Mouse (Mus musculus) liver, embryonic 14.5 days (tissue): Measurements from ENCODE around the gene Lipc. TPM values are rescaled to one million over a fixed set of nuclear protein-coding genes. Genes with fewer than 3 reads are reported as not detected.

Source experiments
- ATAC-seq: fragments of 200-750 bp; cut with Nextera tagmentation; 2 replicates; pipeline ENCODE4 v1.8.0; 2017; ENCODE audit warnings: moderate number of reproducible peaks, mild to moderate bottlenecking, moderate library complexity; ENCODE audit not compliant: insufficient read depth
- DNase-seq, 3 experiments: peaks; one replicate each; pipeline ENCODE4 v3.0.0-alpha.2; 2012 to 2013; ENCODE audit warnings: low read depth in 3 of 3, low spot score in 3 of 3
- H3K27ac ChIP-seq: fragments of 300-500 bp; sonication (generic); 2 replicates; pipeline ENCODE4 v1.5.1; 2014; ENCODE audit warnings: moderate library complexity, mild to moderate bottlenecking, control low read depth, inconsistent platforms
- H3K27me3 ChIP-seq: fragments of 300-500 bp; sonication (generic); 2 replicates; pipeline ENCODE4 v1.6.1; 2014; ENCODE audit warnings: mild to moderate bottlenecking, low read length, moderate library complexity; ENCODE audit not compliant: control insufficient read depth, insufficient read depth
- H3K36me3 ChIP-seq: fragments of 300-500 bp; sonication (generic); replicated peaks from 2 replicates; pipeline ENCODE4 v1.6.1; 2014; ENCODE audit warnings: low read depth; ENCODE audit not compliant: control insufficient read depth, insufficient read depth
- H3K4me1 ChIP-seq, 2 experiments: fragments of 200-500 bp in 1 of 2; fragments of 300-500 bp in 1 of 2; sonication (generic) in 1 of 2; replicated peaks; 2 replicates each; pipeline ENCODE4 v1.6.1; 2012 to 2014; ENCODE audit warnings: antibody characterized with exemption in 1 of 2, inconsistent platforms in 1 of 2, low read length in 1 of 2; ENCODE audit not compliant: control insufficient read depth in 2 of 2, insufficient read depth in 2 of 2
- H3K4me2 ChIP-seq: fragments of 300-500 bp; sonication (generic); 2 replicates; pipeline ENCODE4 v1.6.1; 2014; ENCODE audit warnings: low read depth, mild to moderate bottlenecking, control low read depth, moderate library complexity
- H3K4me3 ChIP-seq, 2 experiments: fragments of 200-500 bp in 1 of 2; fragments of 300-500 bp in 1 of 2; sonication (generic) in 1 of 2; 2 replicates each; pipeline ENCODE4 v1.5.1; 2012 to 2014; ENCODE audit warnings: low read depth in 2 of 2, low read length in 2 of 2, mild to moderate bottlenecking in 2 of 2, control low read depth in 1 of 2, inconsistent platforms in 1 of 2, moderate library complexity in 1 of 2; ENCODE audit not compliant: insufficient read depth in 1 of 2
- H3K9ac ChIP-seq: fragments of 300-500 bp; sonication (generic); replicated peaks from 2 replicates; pipeline ENCODE4 v1.6.1; 2014; ENCODE audit warnings: mild to moderate bottlenecking, control low read depth, moderate library complexity
- H3K9me3 ChIP-seq: fragments of 300-500 bp; sonication (generic); 2 replicates; pipeline ENCODE4 v1.6.1; 2016; ENCODE audit warnings: low read length, mixed read lengths; ENCODE audit not compliant: control insufficient read depth
- CTCF ChIP-seq: IDR thresholded peaks from 2 replicates; pipeline ENCODE4 v1.5.1; 2016; ENCODE audit warnings: antibody characterized with exemption, low read depth, control low read depth
- EP300 ChIP-seq: IDR thresholded peaks from 2 replicates; pipeline ENCODE4 v1.6.1; 2016; ENCODE audit warnings: antibody characterized with exemption, low read depth
- WGBS: fragments of 180-500 bp; shearing (Covaris S2); extraction: QIAGEN DNeasy Blood & Tissue Kit; methylation state at CpG from one replicate; pipeline ENCODE4 v1.1.7; 2014; ENCODE audit not compliant: insufficient replicate concordance; 5-methylcytosine and 5-hydroxymethylcytosine counted together
- microRNA-seq: library from miRNA; unstranded; fragments of <30 nt; microRNA quantifications from one replicate; pipeline ENCODE4, GENCODE M21; 2016
- polyA plus RNA-seq, 2 experiments: library from polyadenylated mRNA; depleted of rRNA in 1 of 2; stranded (reverse) in 1 of 2; unstranded in 1 of 2; fragments of >200 nt; fragmentation: Nextera tagmentation in 1 of 2; extraction: Ambion mirVana in 1 of 2; gene quantifications; 2 replicates each; pipeline versions ENCODE4 v1.2.1 to v1.2.3; 2012 to 2014

Lipc gene
- polyA plus RNA-seq, 2 experiments, result 22.4 to 26.8 TPM

- ATAC-seq (no peak), DNase-seq (no peak)
- Histone ChIP-seq H3K9ac (no peak overlapping the region), H3K27ac (no peak overlapping the region), H3K4me2 (no peak overlapping the region), H3K4me1 (peaks cover 0 to 2% of the 10 kb centered on the region in 2 experiments; a peak in 1 of 4 replicates), H3K36me3 (peaks cover 50% of the 10 kb centered on the region), H3K27me3 (no peaks in the 10 kb centered on the region), H3K9me3 (no peaks in the 10 kb centered on the region), H3K4me3 (no peak overlapping the region)
- no peak for TF ChIP-seq EP300
- WGBS, result 87% methylated on average over 3 of the region's 3 CpGs
Measured at GRCm38 (mm10) chr9:70782191-70782590, 169.8 kb downstream of the Lipc start.

DNA sequence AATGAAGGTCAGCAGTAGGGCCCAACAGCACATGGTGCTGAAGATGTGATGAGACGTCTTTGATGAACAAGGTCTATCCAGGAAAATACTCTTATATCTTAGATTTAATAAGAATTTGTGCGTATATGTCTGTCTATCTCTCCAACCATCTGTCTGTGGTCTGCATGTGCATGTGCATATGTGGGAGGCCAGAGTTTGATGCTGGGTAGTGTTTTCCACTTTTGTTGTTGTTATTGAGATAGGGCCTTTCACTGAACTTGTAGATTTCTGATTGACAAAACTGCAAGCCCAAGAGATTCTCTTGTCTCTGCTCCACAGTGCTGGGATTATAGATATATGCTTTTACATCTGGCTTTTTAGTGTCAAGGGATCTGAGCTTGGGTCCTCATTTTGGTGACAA is 176.5 kb downstream of the Lipc start:
- peaks cover 0 to 15% of the 10 kb centered on the region in 2 experiments; a peak in 2 of 4 replicates for H3K4me1 ChIP-seq
- ATAC-seq (peak; percentile 55; the same call in 1 of the 2 replicates), DNase-seq (peak in 2 of 3 experiments; percentile 16 to 35)
- peaks cover 72% of the 10 kb centered on the region for H3K36me3 ChIP-seq
- TF ChIP-seq CTCF (no peak), EP300 (peak; percentile 46)
- no peak overlapping the region for H3K4me2 ChIP-seq
- H3K9me3 ChIP-seq, result no peaks in the 10 kb centered on the region
- no peak overlapping the region for H3K9ac ChIP-seq
- no peaks in the 10 kb centered on the region for H3K27me3 ChIP-seq
- no peak overlapping the region for H3K4me3 ChIP-seq
- WGBS, result 17% methylated on average over 2 of the region's 2 CpGs
- no peak overlapping the region for H3K27ac ChIP-seq

DNA sequence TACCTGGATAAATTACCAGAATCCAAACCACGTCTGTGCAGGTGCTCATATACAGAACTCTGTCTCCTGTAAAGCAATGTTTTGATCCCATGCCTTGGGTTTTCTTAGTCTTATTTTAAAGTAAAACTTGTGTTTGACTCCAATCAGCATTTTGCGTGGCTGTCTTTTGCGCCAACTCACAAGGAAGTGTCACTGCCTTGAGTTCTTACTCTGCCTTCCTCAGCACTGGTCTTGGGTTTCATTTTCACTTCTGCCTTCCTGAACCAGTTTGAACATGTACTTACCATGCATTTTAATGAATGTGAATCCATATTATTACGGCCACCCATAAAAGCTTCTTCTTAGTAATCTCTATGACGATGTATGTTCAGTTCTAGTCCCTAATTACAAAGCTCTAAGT is 191.1 kb downstream of the Lipc start:
- no peak overlapping the region for H3K4me2 ChIP-seq
- DNase-seq, result no peak

DNA sequence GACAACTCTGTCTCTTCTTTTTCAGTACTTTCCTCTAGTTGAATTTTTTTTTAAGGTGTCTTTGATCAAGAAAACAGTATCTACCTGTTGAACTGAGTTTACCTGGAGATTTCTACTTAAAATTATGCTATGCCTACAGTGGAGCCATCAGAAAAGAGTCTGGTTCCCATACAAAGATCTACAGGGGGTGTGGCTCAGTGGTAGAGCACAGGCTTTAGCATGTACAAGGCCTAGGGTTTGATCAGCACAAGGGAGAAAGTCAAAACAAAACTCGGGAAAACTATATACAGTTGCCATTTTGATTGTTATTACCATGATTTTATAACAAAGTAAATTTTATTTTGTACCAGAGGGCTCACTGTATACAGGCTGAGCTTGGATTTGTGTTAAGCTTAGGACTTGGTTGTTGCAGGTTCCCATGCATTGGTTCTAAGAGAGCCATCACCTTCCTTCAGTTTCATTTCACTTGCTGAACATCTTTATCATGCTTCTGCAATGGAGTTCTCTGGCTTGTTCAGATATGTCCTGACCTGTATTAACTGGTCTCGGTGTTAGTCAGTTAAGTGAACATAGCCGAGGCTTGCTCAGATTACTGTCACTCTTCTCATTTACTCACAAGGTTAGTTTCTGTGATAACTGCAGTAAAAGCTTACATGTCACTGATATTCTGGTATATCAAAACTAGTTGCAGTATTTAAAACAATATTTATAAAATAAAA is 200.4 kb downstream of the Lipc start:
- peaks cover 60% of the 10 kb centered on the region for H3K36me3 ChIP-seq
- H3K4me2 ChIP-seq, result no peak overlapping the region
- no peaks in the 10 kb centered on the region for H3K9me3 ChIP-seq
- DNase-seq (no peak), ATAC-seq (peak; percentile 58; the same call in 1 of the 2 replicates)
- no peak overlapping the region for H3K4me3 ChIP-seq
- no peak overlapping the region for H3K9ac ChIP-seq
- TF ChIP-seq EP300, result peak; percentile 43; the same call in 1 of the 2 replicates
- TF ChIP-seq CTCF, result no peak
- no peaks in the 10 kb centered on the region for H3K4me1 ChIP-seq
- no peak overlapping the region for H3K27ac ChIP-seq
- no peaks in the 10 kb centered on the region for H3K27me3 ChIP-seq
- 51% methylated on average over 3 of the region's 3 CpGs for WGBS

More for the DNA sequence above, 191.1 kb downstream of the Lipc start:
- Histone ChIP-seq H3K27ac (peak overlapping the region; percentile 18; the same call in 1 of the 2 replicates), H3K4me3 (no peak overlapping the region), H3K9ac (no peak overlapping the region), H3K27me3 (no peaks in the 10 kb centered on the region), H3K36me3 (peaks cover 83% of the 10 kb centered on the region), H3K4me1 (no peaks in the 10 kb centered on the region), H3K9me3 (no peaks in the 10 kb centered on the region)
- 83% methylated on average over 5 of the region's 5 CpGs for WGBS
- TF ChIP-seq CTCF (no peak), EP300 (no peak)
- ATAC-seq, result no peak

Small RNA genes within 50 kb of the gene (microRNA-seq; reads per million reads assigned to microRNA genes)
- gene Gm25149, result not detected

Other genes starting within 250 kb of the Lipc start
- gene Aqp9, start 216.5 kb upstream of the Lipc start, polyA plus RNA-seq (2012; rRNA removed), result 3.5 and 4.1 TPM in 2 replicates
- gene Aqp9, start 216.5 kb upstream of the Lipc start, polyA plus RNA-seq (2014; fragmentation: Nextera tagmentation; extraction: Ambion mirVana), result 8.6 and 9.0 TPM in 2 replicates